21 mouse cellular contexts compared by ENCODE assay signal in genomic region chr5:76080429-76080828, GRCm38 (mm10). TPM values are rescaled to one million over a fixed set of nuclear protein-coding genes. Genes with fewer than 3 reads are reported as not detected.
DNase-seq lines count a peak whose midpoint lies in the region; ATAC-seq lines count a peak whose summit lies in the region.
"Had no signal": no experiment of that assay in that cellular context is flagged by ENCODE, and none has a peak within 500 bp of the region (broad histone marks: within the 10 kb centered on the region; RNA-seq: fewer than 3 reads in every experiment).

No protein-coding gene starts in this region.

- H3K27ac ChIP-seq in heart, embryonic 13.5 days (replicated peaks): 0 out of 2 replicates have a peak overlapping the region, but pooled peaks have one; percentile 1
- H3K27ac ChIP-seq in lung, embryonic 16.5 days (ENCODE audit: low read length): 0 out of 2 replicates have a peak overlapping the region, but pooled peaks have one; percentile 52
- H3K27ac ChIP-seq in midbrain, embryonic 12.5 days (replicated peaks): no peak overlapping the region
- H3K27ac ChIP-seq in midbrain, embryonic 16.5 days (ENCODE audit: low read length): 0 out of 2 replicates have a peak overlapping the region, but pooled peaks have one; percentile 19
- H3K27ac ChIP-seq: embryonic facial prominence, embryonic 15.5 days; hindbrain, embryonic 10.5 days had no signal

- H3K9me3 ChIP-seq in heart, embryonic 13.5 days: no peaks in the 10 kb centered on the region
- H3K9me3 ChIP-seq in lung, embryonic 16.5 days (ENCODE audit: control insufficient read depth, low read length): no peaks in the 10 kb centered on the region
- no peaks in the 10 kb centered on the region for H3K9me3 ChIP-seq in midbrain, embryonic 12.5 days
- no peaks in the 10 kb centered on the region for H3K9me3 ChIP-seq in midbrain, embryonic 16.5 days (replicated peaks; ENCODE audit: control insufficient read depth, low read length, poor library complexity, severe bottlenecking)
- H3K9me3 ChIP-seq: embryonic facial prominence, embryonic 15.5 days; forebrain, embryonic 10.5 days; hindbrain, embryonic 10.5 days; hindbrain, embryonic 15.5 days had no signal

- no peak overlapping the region for H3K9ac ChIP-seq in heart, embryonic 13.5 days
- H3K9ac ChIP-seq in lung, embryonic 16.5 days (ENCODE audit: low read length): no peak overlapping the region
- no peak overlapping the region for H3K9ac ChIP-seq in midbrain, embryonic 12.5 days (replicated peaks)
- H3K9ac ChIP-seq in midbrain, embryonic 16.5 days (ENCODE audit: low read depth, low read length): no peak overlapping the region
- H3K9ac ChIP-seq: embryonic facial prominence, embryonic 15.5 days; hindbrain, embryonic 15.5 days had no signal

- H3K4me3 ChIP-seq in heart, embryonic 13.5 days: no peak overlapping the region
- H3K4me3 ChIP-seq in lung, embryonic 16.5 days (ENCODE audit: low read length): no peak overlapping the region
- no peak overlapping the region for H3K4me3 ChIP-seq in midbrain, embryonic 12.5 days
- no peak overlapping the region for H3K4me3 ChIP-seq in midbrain, embryonic 16.5 days (ENCODE audit: low read depth, low read length)
- H3K4me3 ChIP-seq: embryonic facial prominence, embryonic 15.5 days; erythroblast, embryonic 14.5 days; forebrain, embryonic 10.5 days; hindbrain, embryonic 10.5 days; hindbrain, embryonic 15.5 days had no signal

- peaks cover 9% of the 10 kb centered on the region for H3K4me1 ChIP-seq in heart, embryonic 13.5 days
- H3K4me1 ChIP-seq in lung, embryonic 16.5 days (replicated peaks; ENCODE audit: control insufficient read depth, insufficient read depth, low read length): no peaks in the 10 kb centered on the region
- H3K4me1 ChIP-seq in midbrain, embryonic 12.5 days: peaks cover 12% of the 10 kb centered on the region
- H3K4me1 ChIP-seq in midbrain, embryonic 16.5 days (ENCODE audit: control insufficient read depth, insufficient read depth, low read length): peaks cover 14% of the 10 kb centered on the region

- no peaks in the 10 kb centered on the region for H3K27me3 ChIP-seq in heart, embryonic 13.5 days (replicated peaks)
- H3K27me3 ChIP-seq in lung, embryonic 16.5 days (ENCODE audit: control insufficient read depth, insufficient read depth, low read depth, low read length): no peaks in the 10 kb centered on the region
- H3K27me3 ChIP-seq in midbrain, embryonic 12.5 days: no peaks in the 10 kb centered on the region
- H3K27me3 ChIP-seq in midbrain, embryonic 16.5 days (ENCODE audit: control insufficient read depth, insufficient read depth, low read depth, low read length): no peaks in the 10 kb centered on the region
- H3K27me3 ChIP-seq: CH12.LX; embryonic facial prominence, embryonic 15.5 days; hindbrain, embryonic 15.5 days; Patski had no signal

- WGBS in heart, embryonic 13.5 days: 81% methylated on average over 8 of the region's 8 CpGs
- 83% methylated on average over 8 of the region's 8 CpGs for WGBS in lung, embryonic 16.5 days
- 44% methylated on average over 8 of the region's 8 CpGs for WGBS in midbrain, embryonic 12.5 days
- WGBS in midbrain, embryonic 16.5 days: 31% methylated on average over 8 of the region's 8 CpGs

- no peak for DNase-seq in heart, adult 18-20 months
- DNase-seq in lung, postnatal 25 days (ENCODE audit: low spot score): no peak
- no peak for DNase-seq in spleen, postnatal 36 days (ENCODE audit: low spot score in 2 of 2)
- DNase-seq: cerebellum, adult 18-20 months; cerebellum, adult 9-11 months; cerebellum, postnatal 36 days; gastrocnemius, postnatal 10 days had no signal

- ATAC-seq in heart, embryonic 13.5 days (ENCODE audit: extremely low read depth, insufficient number of reproducible peaks, low FRiP score, low TSS enrichment): no peak
- no peak for ATAC-seq in lung, embryonic 16.5 days (ENCODE audit: low read depth)
- ATAC-seq in midbrain, embryonic 12.5 days (ENCODE audit: low FRiP score, low read depth): 0 out of 2 replicates have a peak, but pooled peaks have one; percentile 47
- no peak; the same call in 1 of the 2 replicates for ATAC-seq in midbrain, embryonic 16.5 days
- ATAC-seq: activated CD4-positive, CD25-positive, alpha-beta regulatory T cell, adult 4 months; forebrain, embryonic 16.5 days; inflammation-experienced regulatory T-cells, adult 6 months; Patski had no signal

- no peak overlapping the region for H3K4me2 ChIP-seq in heart, embryonic 13.5 days
- no peak overlapping the region for H3K4me2 ChIP-seq in lung, embryonic 16.5 days (ENCODE audit: low read depth, low read length)
- no peak overlapping the region for H3K4me2 ChIP-seq in midbrain, embryonic 12.5 days (replicated peaks)
- no peak overlapping the region for H3K4me2 ChIP-seq in midbrain, embryonic 16.5 days (ENCODE audit: low read length)
- H3K4me2 ChIP-seq: embryonic facial prominence, embryonic 15.5 days; hindbrain, embryonic 15.5 days had no signal

- no peaks in the 10 kb centered on the region for H3K36me3 ChIP-seq in heart, embryonic 13.5 days
- no peaks in the 10 kb centered on the region for H3K36me3 ChIP-seq in lung, embryonic 16.5 days (ENCODE audit: control insufficient read depth, insufficient read depth, low read length)
- no peaks in the 10 kb centered on the region for H3K36me3 ChIP-seq in midbrain, embryonic 12.5 days
- H3K36me3 ChIP-seq in midbrain, embryonic 16.5 days (ENCODE audit: control insufficient read depth, insufficient read depth, low read length): no peaks in the 10 kb centered on the region
- H3K36me3 ChIP-seq: embryonic facial prominence, embryonic 15.5 days; forebrain, embryonic 10.5 days; hindbrain, embryonic 10.5 days; hindbrain, embryonic 15.5 days had no signal

RNA-seq across cellular contexts. Expression of gene Srd5a3, which starts 59.6 kb away (rescaled TPM):
- 25.9 and 27.7 TPM in 2 replicates for polyA plus RNA-seq in heart, embryonic 13.5 days (2015; fragmentation: Nextera tagmentation; extraction: Ambion mirVana)
- 1 to 10 TPM; 8.2 TPM for total RNA-seq in heart, adult 18-20 months (2021)
- polyA plus RNA-seq in lung, embryonic 16.5 days (2015; fragmentation: Nextera tagmentation; extraction: Ambion mirVana): 45.8 and 46.5 TPM in 2 replicates
- 15.4 and 15.8 TPM in 2 replicates for polyA plus RNA-seq in midbrain, embryonic 12.5 days (2016; fragmentation: Nextera tagmentation; extraction: Ambion mirVana)
- polyA plus RNA-seq in midbrain, embryonic 16.5 days (2015; fragmentation: Nextera tagmentation; extraction: Ambion mirVana): 17.3 and 17.5 TPM in 2 replicates
